Mouse (Mus musculus): ENCODE results near the gene Gsdma3. TPM values are rescaled to one million over a fixed set of nuclear protein-coding genes. Genes with fewer than 3 reads are reported as not detected.

Gsdma3 gene
- total RNA-seq (2021) (1 to 10 TPM; 2.7 to 2.9 TPM), polyA plus RNA-seq (2012; rRNA removed) (not detected in 2 replicates)
- long read RNA-seq, partial matches to known transcripts, result 1 of 1 reads
- long read RNA-seq, other reads (novel, unspliced or antisense), result 0 of 1 reads

GRCm38 (mm10) chr11:98625611-98626410 is at the start of gene Gsdma3, which contains the start of gene Gm12355:
Gene Gsdma3 (plus strand): TSS chr11:98626360.
Gene Gm12355 (minus strand): TSS chr11:98625661.
- no peak for TF ChIP-seq POLR2A (IDR thresholded peaks at IDR 0.05; ENCODE audit: insufficient read depth, low read depth, low read length)
- no peak within 1 kb of the TSS for H3K27ac ChIP-seq
- H3K4me1 ChIP-seq (ENCODE audit: control insufficient read depth, insufficient read depth, low read length), result no peaks in the 10 kb centered on the region
- no peak within 1 kb of the TSS for H3K4me3 ChIP-seq
- WGBS, result 89% methylated on average over 10 of the region's 10 CpGs
- no peak for DNase-seq
- no peaks in the 10 kb centered on the region for H3K36me3 ChIP-seq (ENCODE audit: control insufficient read depth, insufficient read depth, low read length)
- H3K79me2 ChIP-seq (replicated peaks; ENCODE audit: control insufficient read depth, insufficient read depth, low read length), result no peaks in the 10 kb centered on the region
- intact Hi-C loops (cut with DNase I), result no loop called here
- H3K27me3 ChIP-seq (ENCODE audit: control insufficient read depth, insufficient read depth, low read length), result no peaks in the 10 kb centered on the region
- no peak within 1 kb of the TSS for H3K9ac ChIP-seq (ENCODE audit: low read depth, low read length)

DNA sequence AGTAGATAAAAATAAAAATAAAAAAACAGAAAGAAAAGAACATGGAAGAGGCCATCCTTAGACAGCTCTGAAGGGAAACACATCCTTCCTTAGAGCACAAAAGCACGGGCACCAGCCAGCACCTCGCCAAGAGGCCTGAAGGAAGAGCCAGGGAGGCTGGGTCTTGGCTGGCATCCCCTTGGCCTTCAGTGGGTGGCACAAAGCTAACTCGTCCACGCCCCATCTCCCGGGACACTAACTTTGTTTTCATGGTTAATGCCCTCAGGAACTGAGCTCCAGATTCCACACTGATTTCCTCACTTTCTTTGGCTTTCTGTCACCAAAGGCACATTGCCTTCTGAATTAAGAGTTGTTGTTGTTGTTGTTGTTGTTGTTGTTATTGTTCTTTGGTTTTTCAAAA is 48.4 kb upstream of the Gsdma3 start:
- no peak for DNase-seq
- WGBS, result 72% methylated on average over 5 of the region's 5 CpGs
- no peaks in the 10 kb centered on the region for H3K4me1 ChIP-seq (ENCODE audit: control insufficient read depth, insufficient read depth, low read length)

DNA sequence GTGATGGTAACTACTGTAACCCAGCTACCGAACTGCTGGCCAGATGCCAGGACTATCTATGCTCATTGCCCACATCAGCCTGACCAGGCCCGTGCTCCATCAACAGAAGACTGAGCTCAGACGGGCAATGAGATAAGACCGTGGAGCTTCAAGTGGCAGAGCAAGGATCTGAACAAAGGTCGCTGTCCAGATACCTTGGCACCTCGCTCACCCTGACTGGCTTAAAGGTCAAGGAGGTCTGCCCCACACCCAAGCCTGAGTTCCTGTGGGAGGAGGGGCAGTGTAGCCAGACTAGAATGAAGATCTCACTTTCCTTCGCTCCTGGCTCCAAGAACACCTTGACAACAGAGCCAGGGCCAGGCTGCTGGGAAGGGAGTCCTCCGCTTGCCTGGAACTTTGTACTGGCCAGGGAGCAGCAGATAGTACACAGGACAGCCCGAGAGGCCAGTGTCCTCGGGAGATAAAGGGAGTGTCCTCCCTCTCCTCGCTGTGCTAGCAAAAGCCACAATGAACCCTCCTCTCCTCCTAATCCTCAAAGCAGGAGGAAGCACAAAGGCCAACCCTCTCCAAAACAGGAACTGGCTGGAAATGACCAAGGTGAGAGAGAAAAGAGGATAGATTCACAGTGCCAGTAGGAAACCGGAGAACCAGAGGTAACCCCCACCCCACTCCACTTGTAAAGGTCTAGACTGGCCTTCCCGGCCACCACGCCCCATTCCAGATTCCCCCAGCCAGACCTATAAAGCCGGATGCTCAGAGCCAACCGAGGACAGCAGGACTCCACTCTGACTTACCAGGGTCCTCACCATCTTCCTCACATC is 45.6 kb upstream of the Gsdma3 start:
- DNase-seq, result no peak
- Histone ChIP-seq H3K9ac (ENCODE audit: low read depth, low read length) (no peak overlapping the region), H3K4me3 (no peak overlapping the region), H3K4me1 (ENCODE audit: control insufficient read depth, insufficient read depth, low read length) (peaks cover 4% of the 10 kb centered on the region; the same call in 1 of the 2 replicates), H3K27me3 (ENCODE audit: control insufficient read depth, insufficient read depth, low read length) (no peaks in the 10 kb centered on the region), H3K79me2 (replicated peaks; ENCODE audit: control insufficient read depth, insufficient read depth, low read length) (no peaks in the 10 kb centered on the region), H3K36me3 (ENCODE audit: control insufficient read depth, insufficient read depth, low read length) (no peaks in the 10 kb centered on the region), H3K27ac (no peak overlapping the region)
- no peak for TF ChIP-seq CTCF (IDR thresholded peaks at IDR 0.05)
- no peak for TF ChIP-seq EP300 (IDR thresholded peaks at IDR 0.05; ENCODE audit: insufficient read depth, low read depth, low read length)
- no peak for TF ChIP-seq POLR2A (IDR thresholded peaks at IDR 0.05; ENCODE audit: insufficient read depth, low read depth, low read length)
- WGBS, result 49% methylated on average over 16 of the region's 16 CpGs
- intact Hi-C loops (cut with DNase I), result no loop called here

More for the DNA sequence above, 48.4 kb upstream of the Gsdma3 start:
- no peaks in the 10 kb centered on the region for H3K27me3 ChIP-seq (ENCODE audit: control insufficient read depth, insufficient read depth, low read length)
- H3K27ac ChIP-seq, result no peak overlapping the region
- H3K79me2 ChIP-seq (replicated peaks; ENCODE audit: control insufficient read depth, insufficient read depth, low read length), result no peaks in the 10 kb centered on the region
- H3K4me3 ChIP-seq, result no peak overlapping the region
- H3K36me3 ChIP-seq (ENCODE audit: control insufficient read depth, insufficient read depth, low read length), result no peaks in the 10 kb centered on the region
- no peak overlapping the region for H3K9ac ChIP-seq (ENCODE audit: low read depth, low read length)
- TF ChIP-seq CTCF (IDR thresholded peaks at IDR 0.05) (no peak), EP300 (IDR thresholded peaks at IDR 0.05; ENCODE audit: insufficient read depth, low read depth, low read length) (no peak), POLR2A (IDR thresholded peaks at IDR 0.05; ENCODE audit: insufficient read depth, low read depth, low read length) (no peak)
- intact Hi-C loops (cut with DNase I), result no loop called here

DNA sequence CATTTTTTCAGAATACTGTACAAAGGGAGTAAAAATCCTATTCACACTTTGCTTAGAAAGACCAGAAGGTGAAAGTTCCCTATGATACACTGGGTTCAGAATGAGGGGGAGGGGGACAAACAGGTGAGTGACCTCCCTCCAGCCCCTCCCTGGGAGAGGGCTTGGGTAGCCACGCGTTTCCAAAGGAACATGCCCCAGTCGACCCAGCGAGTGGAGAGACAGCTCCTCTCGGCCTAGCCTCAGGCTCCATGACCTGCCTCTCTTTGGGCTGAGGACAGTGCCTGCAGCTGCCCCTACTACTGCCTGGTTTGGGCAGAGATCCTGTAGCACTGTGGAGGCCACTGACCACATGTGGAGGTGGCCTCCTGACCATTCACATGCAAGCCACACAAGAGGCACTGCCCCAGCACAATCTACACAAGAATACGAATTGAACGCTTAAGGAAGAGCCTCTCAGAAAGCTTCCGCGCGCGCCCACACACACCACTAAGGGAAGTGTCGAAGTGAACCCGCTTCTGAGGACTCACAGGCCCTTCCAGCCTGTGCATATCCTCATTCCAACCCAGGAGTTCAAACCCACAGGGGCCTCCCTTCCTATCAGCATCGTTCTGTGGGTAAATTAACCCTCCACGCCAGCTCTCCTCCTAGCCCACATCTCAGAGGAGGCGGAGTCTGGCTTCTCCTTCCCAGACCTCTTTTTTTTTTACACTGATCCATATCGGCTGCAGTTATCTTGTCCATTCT is 44.7 kb upstream of the Gsdma3 start:
- H3K4me3 ChIP-seq, result no peak overlapping the region
- DNase-seq, result no peak
- no peak overlapping the region for H3K9ac ChIP-seq (ENCODE audit: low read depth, low read length)
- no peak overlapping the region for H3K27ac ChIP-seq
- TF ChIP-seq CTCF (IDR thresholded peaks at IDR 0.05) (no peak), POLR2A (IDR thresholded peaks at IDR 0.05; ENCODE audit: insufficient read depth, low read depth, low read length) (no peak), EP300 (IDR thresholded peaks at IDR 0.05; ENCODE audit: insufficient read depth, low read depth, low read length) (no peak)
- H3K4me1 ChIP-seq (ENCODE audit: control insufficient read depth, insufficient read depth, low read length), result peaks cover 7% of the 10 kb centered on the region; the same call in 1 of the 2 replicates
- no peaks in the 10 kb centered on the region for H3K79me2 ChIP-seq (replicated peaks; ENCODE audit: control insufficient read depth, insufficient read depth, low read length)
- intact Hi-C loops (cut with DNase I), result no loop called here
- H3K27me3 ChIP-seq (ENCODE audit: control insufficient read depth, insufficient read depth, low read length), result no peaks in the 10 kb centered on the region
- WGBS, result 68% methylated on average over 17 of the region's 17 CpGs
- H3K36me3 ChIP-seq (ENCODE audit: control insufficient read depth, insufficient read depth, low read length), result no peaks in the 10 kb centered on the region

DNA sequence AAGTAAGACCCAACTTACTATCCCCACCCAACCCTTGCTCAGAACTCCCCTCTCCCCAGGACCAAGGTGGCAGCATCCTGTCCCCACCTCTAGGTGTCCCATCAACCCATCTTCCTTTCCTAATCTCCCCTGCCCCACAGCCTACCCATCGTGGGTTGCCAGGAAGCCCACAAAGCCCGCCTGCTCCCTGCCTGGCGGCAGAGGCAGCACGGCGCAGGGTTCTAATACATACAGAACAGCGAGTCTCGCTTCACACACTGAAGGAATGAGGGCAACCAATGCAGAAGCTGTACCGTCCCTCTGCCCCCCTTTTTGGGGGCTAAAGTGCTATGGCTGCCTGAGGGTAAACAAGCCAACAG is 44.2 kb upstream of the Gsdma3 start:
- Histone ChIP-seq H3K4me1 (ENCODE audit: control insufficient read depth, insufficient read depth, low read length) (peaks cover 7% of the 10 kb centered on the region; the same call in 1 of the 2 replicates), H3K79me2 (replicated peaks; ENCODE audit: control insufficient read depth, insufficient read depth, low read length) (no peaks in the 10 kb centered on the region), H3K4me3 (no peak overlapping the region), H3K27me3 (ENCODE audit: control insufficient read depth, insufficient read depth, low read length) (no peaks in the 10 kb centered on the region), H3K9ac (ENCODE audit: low read depth, low read length) (no peak overlapping the region), H3K36me3 (ENCODE audit: control insufficient read depth, insufficient read depth, low read length) (no peaks in the 10 kb centered on the region), H3K27ac (no peak overlapping the region)
- intact Hi-C loops (cut with DNase I), result no loop called here
- TF ChIP-seq POLR2A (IDR thresholded peaks at IDR 0.05; ENCODE audit: insufficient read depth, low read depth, low read length) (no peak), CTCF (IDR thresholded peaks at IDR 0.05) (no peak), EP300 (IDR thresholded peaks at IDR 0.05; ENCODE audit: insufficient read depth, low read depth, low read length) (no peak)
- DNase-seq, result no peak
- WGBS, result 84% methylated on average over 8 of the region's 8 CpGs

Measured in heart, adult 2 months (tissue).